Mouse (Mus musculus) embryonic facial prominence, embryonic 11.5 days (tissue): Measurements from ENCODE around the gene Pxdn. TPM values are rescaled to one million over a fixed set of nuclear protein-coding genes. Genes with fewer than 3 reads are reported as not detected.
A peak's percentile ranks its signal among the peaks of the same experiment; 100 is the strongest.

Experiments used
- ATAC-seq: fragments of 200-750 bp; cut with Nextera tagmentation; replicated peaks from 2 replicates; pipeline ENCODE4 v1.8.0; 2017; ENCODE audit warnings: low read depth; ENCODE audit not compliant: insufficient number of reproducible peaks, low FRiP score, low TSS enrichment
- DNase-seq: peaks from one replicate; pipeline ENCODE4 v3.0.0-alpha.2; 2015; ENCODE audit warnings: low spot score
- H3K27ac ChIP-seq: fragments of 300-500 bp; sonication (generic); replicated peaks from 2 replicates; pipeline ENCODE4 v1.5.1; 2014; ENCODE audit warnings: mild to moderate bottlenecking, low read depth, low read length, control low read depth
- H3K27me3 ChIP-seq: fragments of 300-500 bp; sonication (generic); 2 replicates; pipeline ENCODE4 v1.6.1; 2014; ENCODE audit warnings: mild to moderate bottlenecking, low read length, moderate library complexity, mixed read lengths; ENCODE audit not compliant: control insufficient read depth, insufficient read depth
- H3K36me3 ChIP-seq: fragments of 300-500 bp; sonication (generic); replicated peaks from 2 replicates; pipeline ENCODE4 v1.6.1; 2014; ENCODE audit warnings: low read depth, mild to moderate bottlenecking, low read length, moderate library complexity, mixed read lengths; ENCODE audit not compliant: control insufficient read depth, insufficient read depth
- H3K4me1 ChIP-seq: fragments of 300-500 bp; sonication (generic); 2 replicates; pipeline ENCODE4 v1.6.1; 2014; ENCODE audit warnings: low read length, mixed read lengths; ENCODE audit not compliant: control insufficient read depth, insufficient read depth
- H3K4me2 ChIP-seq: fragments of 300-500 bp; sonication (generic); 2 replicates; pipeline ENCODE4 v1.6.1; 2014; ENCODE audit warnings: low read depth, mild to moderate bottlenecking, control low read depth, low read length, moderate library complexity
- H3K4me3 ChIP-seq: fragments of 300-500 bp; sonication (generic); 2 replicates; pipeline ENCODE4 v1.5.1; 2014; ENCODE audit warnings: low read depth, low read length, control low read depth
- H3K9ac ChIP-seq: fragments of 300-500 bp; sonication (generic); replicated peaks from 2 replicates; pipeline ENCODE4 v1.6.1; 2014; ENCODE audit warnings: mild to moderate bottlenecking, control low read depth, low read length
- H3K9me3 ChIP-seq: fragments of 300-500 bp; sonication (generic); replicated peaks from 2 replicates; pipeline ENCODE4 v1.6.1; 2016; ENCODE audit warnings: mild to moderate bottlenecking, low read length, inconsistent platforms, mixed read lengths; ENCODE audit not compliant: control insufficient read depth
- whole genome bisulfite sequencing: fragments of 180-500 bp; shearing (Covaris S2); extraction: QIAGEN DNeasy Blood & Tissue Kit; methylation state at CpG from one replicate; pipeline ENCODE4 v1.1.7; 2014; 5-methylcytosine and 5-hydroxymethylcytosine counted together
- polyA plus RNA-seq: library from polyadenylated mRNA; unstranded; fragments of >200 nt; fragmentation: Nextera tagmentation; extraction: Ambion mirVana; gene quantifications from 2 replicates; pipeline ENCODE4 v1.2.1, GENCODE M21; 2014

Pxdn gene
- polyA plus RNA-seq, 1 experiment from 2014 or later = 110 TPM

DNA sequence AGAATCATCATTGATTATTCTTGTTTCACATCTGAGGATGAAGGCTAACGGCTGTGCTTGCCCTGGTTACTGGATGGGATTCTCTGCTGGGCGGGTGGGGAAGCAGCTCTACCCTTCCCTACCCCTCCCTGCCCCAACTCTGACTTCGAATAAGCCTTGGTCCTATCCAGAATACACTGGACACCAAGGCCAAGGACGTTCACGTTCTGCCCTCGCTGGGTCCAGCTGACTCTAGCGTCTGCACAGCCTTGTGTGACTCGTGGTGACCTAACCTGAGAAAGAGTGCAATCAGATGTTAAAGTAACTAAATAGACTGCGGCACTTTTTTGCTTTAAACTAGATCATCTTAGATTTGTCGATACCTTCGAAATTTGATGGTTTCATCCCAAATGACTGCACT is 15.9 kb upstream of the Pxdn start:
- Histone ChIP-seq H3K27me3 (no peaks in the 10 kb centered on the region), H3K4me1 (no peaks in the 10 kb centered on the region), H3K9ac (no peak overlapping the region), H3K4me2 (no peak overlapping the region), H3K36me3 (no peaks in the 10 kb centered on the region), H3K4me3 (no peak overlapping the region), H3K9me3 (no peaks in the 10 kb centered on the region), H3K27ac (no peak overlapping the region)
- DNase-seq (no peak), ATAC-seq (no peak)
- 81% methylated on average over 11 of the region's 11 CpGs for WGBS

DNA sequence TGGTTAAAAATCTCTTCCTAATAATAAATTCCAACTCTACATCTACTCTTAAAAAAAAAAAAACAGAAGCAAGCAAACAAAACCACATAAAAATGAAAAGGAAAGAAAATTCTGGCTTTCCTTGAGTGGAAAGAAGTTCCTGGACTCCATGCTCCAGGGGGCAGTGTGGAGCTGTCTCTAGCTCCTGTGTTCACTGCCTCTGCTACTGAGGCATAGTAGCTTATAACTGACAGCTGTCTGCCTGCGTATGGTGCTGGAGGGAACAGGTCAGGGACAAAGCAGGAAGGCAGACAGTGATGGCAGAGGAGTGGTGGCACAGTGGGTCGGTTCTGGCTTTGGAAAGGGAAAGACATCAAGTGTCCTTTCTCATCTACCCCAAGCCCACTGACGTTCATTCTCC is 10.5 kb upstream of the Pxdn start:
- no peak for ATAC-seq
- Histone ChIP-seq H3K9me3 (no peaks in the 10 kb centered on the region), H3K9ac (no peak overlapping the region)

DNA sequence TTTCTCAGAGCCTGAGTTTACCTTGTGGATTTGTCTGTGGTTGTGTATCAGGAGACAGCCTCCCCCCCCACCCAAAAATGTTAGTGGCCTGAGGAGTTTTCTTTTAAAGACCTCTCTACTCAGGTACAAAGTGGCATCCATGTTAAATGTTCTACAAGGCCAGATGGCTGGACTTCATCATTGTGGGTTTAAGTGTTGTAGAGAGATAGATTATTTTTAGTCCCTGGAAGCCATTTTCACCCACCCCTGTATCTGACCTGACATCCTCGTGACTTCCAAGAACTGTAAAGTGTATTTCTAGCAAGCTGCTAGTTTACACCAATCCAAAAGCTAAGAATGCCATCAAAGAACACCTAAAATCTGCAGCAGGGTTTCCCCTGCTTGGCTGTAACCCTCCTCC is 6.8 kb upstream of the Pxdn start:
- Histone ChIP-seq H3K27me3 (no peaks in the 10 kb centered on the region), H3K27ac (no peak overlapping the region), H3K9ac (no peak overlapping the region), H3K4me1 (no peaks in the 10 kb centered on the region), H3K4me3 (no peak overlapping the region), H3K36me3 (no peaks in the 10 kb centered on the region), H3K4me2 (no peak overlapping the region), H3K9me3 (no peaks in the 10 kb centered on the region)
- WGBS = 70% methylated on average over 1 of the region's 1 CpGs
- DNase-seq = no peak
- ATAC-seq = no peak

More for the DNA sequence above, 10.5 kb upstream of the Pxdn start:
- H3K4me3 ChIP-seq = no peak overlapping the region
- 46% methylated on average over 3 of the region's 3 CpGs for WGBS
- no peak overlapping the region for H3K27ac ChIP-seq
- H3K4me2 ChIP-seq = no peak overlapping the region
- H3K27me3 ChIP-seq = no peaks in the 10 kb centered on the region
- DNase-seq = peak; percentile 78
- no peaks in the 10 kb centered on the region for H3K4me1 ChIP-seq
- H3K36me3 ChIP-seq = no peaks in the 10 kb centered on the region

DNA sequence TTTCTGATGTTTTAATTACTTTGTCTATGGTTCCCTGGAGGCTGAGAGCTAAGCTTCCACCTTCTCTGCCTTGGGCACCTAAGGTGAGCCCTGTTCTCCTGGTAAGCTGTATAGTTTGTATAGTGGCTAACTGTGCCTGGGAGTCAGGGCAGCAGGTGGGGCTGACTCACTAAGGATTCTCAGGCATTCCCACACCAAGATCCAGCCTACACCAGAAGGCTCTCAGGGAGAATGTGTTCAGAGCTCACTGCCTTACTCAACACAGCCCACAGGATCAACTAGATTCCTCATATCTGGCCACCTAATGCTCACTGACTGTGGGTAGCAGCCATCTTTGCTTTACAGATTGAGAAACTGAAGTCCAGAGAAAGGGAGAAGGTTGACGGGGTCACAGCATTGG is 4.5 kb upstream of the Pxdn start:
- no peak overlapping the region for H3K4me2 ChIP-seq
- DNase-seq = no peak
- H3K27me3 ChIP-seq = no peaks in the 10 kb centered on the region
- no peaks in the 10 kb centered on the region for H3K9me3 ChIP-seq
- H3K36me3 ChIP-seq = no peaks in the 10 kb centered on the region
- H3K9ac ChIP-seq = no peak overlapping the region
- no peaks in the 10 kb centered on the region for H3K4me1 ChIP-seq
- no peak overlapping the region for H3K4me3 ChIP-seq
- no peak overlapping the region for H3K27ac ChIP-seq
- WGBS = 91% methylated on average over 1 of the region's 1 CpGs
- no peak for ATAC-seq

DNA sequence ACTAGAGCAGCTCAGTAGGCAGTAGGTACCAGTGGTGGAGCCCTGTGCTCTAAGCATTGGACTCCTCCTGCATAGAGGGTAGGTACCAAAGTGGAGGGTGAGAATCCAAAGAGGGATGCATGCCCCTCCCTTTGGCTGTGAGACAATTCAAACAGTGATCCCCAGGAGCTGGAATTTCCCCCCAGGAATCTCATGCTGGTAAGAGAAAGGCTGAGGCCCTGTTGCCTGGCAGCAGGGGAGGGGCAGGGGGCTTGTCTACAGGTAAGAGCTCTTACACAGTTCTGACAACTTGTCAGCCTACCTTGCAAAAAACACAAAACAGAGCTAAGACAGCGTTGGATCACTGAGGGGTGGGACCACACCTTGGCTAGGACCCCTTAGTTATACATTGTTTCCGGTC is 3.9 kb upstream of the Pxdn start:
- no peak overlapping the region for H3K4me2 ChIP-seq
- DNase-seq = no peak
- no peak overlapping the region for H3K27ac ChIP-seq
- no peak overlapping the region for H3K9ac ChIP-seq
- H3K36me3 ChIP-seq = no peaks in the 10 kb centered on the region
- no peak for ATAC-seq
- H3K4me3 ChIP-seq = no peak overlapping the region
- no peaks in the 10 kb centered on the region for H3K4me1 ChIP-seq
- H3K27me3 ChIP-seq = no peaks in the 10 kb centered on the region
- H3K9me3 ChIP-seq = no peaks in the 10 kb centered on the region
- WGBS = 62% methylated on average over 2 of the region's 2 CpGs

DNA sequence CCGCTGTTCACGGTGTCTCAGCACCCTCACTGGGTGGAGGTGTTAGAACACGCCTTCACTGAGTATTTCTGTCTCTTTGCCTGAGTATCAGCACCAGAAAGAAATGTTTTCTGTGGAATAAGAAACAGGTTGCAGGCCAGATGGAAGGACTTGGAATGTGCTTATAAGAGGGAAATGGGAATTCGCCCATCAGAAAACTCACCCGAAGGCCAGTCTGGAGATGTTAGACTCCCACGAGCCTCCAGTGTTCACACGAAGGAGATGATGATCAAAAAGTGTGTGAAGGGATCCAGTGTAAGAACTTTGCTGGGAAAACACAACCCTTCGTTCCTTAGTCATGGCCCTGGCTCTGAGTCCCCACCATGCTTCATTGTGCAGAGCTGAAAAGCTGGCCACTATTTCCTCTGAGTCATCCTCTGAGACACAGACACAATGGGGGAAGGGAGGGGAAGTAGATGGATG is 3.3 kb upstream of the Pxdn start:
- H3K4me1 ChIP-seq = no peaks in the 10 kb centered on the region
- ATAC-seq = no peak
- no peaks in the 10 kb centered on the region for H3K27me3 ChIP-seq
- no peak overlapping the region for H3K9ac ChIP-seq
- H3K27ac ChIP-seq = no peak overlapping the region
- no peak overlapping the region for H3K4me3 ChIP-seq
- DNase-seq = no peak
- WGBS = 76% methylated on average over 8 of the region's 8 CpGs
- H3K4me2 ChIP-seq = no peak overlapping the region
- no peaks in the 10 kb centered on the region for H3K9me3 ChIP-seq
- no peaks in the 10 kb centered on the region for H3K36me3 ChIP-seq

DNA sequence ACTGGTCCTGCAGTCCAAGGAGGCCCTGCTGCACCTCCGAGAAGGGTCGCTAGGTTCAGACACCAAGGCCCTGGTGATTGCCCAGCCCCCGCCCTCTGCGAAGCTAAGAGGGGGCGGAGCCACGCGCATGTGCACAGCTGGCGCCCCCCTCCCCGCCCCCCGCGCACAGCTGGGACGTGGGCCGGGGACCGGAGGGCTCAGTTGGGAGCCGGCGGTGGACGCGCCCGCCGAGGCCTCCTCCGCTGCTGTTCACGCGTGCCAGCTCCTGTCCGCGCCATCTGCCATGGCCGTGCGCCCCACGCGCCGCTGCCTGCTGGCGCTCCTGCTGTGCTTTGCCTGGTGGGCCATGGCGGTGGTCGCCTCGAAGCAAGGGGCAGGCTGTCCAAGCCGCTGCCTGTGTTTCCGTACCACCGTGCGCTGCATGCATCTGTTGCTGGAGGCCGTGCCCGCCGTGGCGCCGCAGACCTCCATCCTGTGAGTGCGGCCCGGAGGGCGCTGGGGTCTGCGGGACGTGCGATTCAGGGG is 505 bp downstream of the Pxdn start:
- DNase-seq = peak; percentile 90
- Histone ChIP-seq H3K4me2 (peak overlapping the region; percentile 46), H3K36me3 (no peaks in the 10 kb centered on the region), H3K27me3 (no peaks in the 10 kb centered on the region), H3K4me3 (peak overlapping the region; percentile 85), H3K4me1 (peaks cover 3% of the 10 kb centered on the region; the same call in 1 of the 2 replicates), H3K9me3 (no peaks in the 10 kb centered on the region), H3K9ac (peak overlapping the region; percentile 94), H3K27ac (peak overlapping the region; percentile 81)
- ATAC-seq = peak; percentile 81
- under 1% methylated on average over 44 of the region's 49 CpGs for WGBS

DNA sequence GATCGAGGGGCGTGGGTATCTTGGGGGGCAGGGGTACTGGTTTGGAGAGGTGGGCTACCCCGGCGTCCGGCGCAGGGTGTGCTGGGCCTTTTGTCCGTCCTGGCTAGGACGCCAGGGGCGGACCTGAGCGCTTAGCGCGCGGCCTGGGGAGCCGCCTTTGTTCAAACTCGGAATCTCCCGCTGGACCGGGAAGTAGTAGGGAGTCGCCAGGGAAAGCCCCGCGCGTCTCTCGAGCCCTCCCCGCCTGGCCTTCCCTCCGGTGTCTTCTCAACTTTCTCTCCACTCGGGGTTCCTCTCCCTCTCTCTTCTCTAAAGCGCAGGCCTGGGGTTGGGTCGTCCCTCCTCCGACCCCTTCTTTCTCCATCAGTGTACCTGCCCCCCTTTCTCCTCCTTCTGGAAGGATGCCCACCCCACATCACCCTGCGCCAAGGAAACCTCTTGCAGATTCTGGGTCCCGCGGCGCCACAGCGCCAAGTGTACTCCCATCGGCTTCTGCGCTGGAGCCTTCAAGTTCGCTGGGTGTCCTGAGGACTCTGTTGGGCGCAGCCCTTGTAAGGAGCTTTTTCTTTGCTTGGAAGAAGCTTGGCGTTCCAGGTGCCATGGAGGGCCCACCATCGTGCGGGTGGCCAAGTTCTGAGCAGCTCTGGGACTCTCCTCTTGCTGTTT is 1.1 kb downstream of the Pxdn start:
- DNase-seq (peak; percentile 74), ATAC-seq (peak; percentile 84)
- H3K27ac ChIP-seq = peak overlapping the region; percentile 81
- H3K4me2 ChIP-seq = peak overlapping the region; percentile 46
- H3K36me3 ChIP-seq = no peaks in the 10 kb centered on the region
- peak overlapping the region; percentile 94 for H3K9ac ChIP-seq
- under 1% methylated on average over 40 of the region's 40 CpGs for WGBS
- peak overlapping the region; percentile 85 for H3K4me3 ChIP-seq
- peaks cover 3% of the 10 kb centered on the region; the same call in 1 of the 2 replicates for H3K4me1 ChIP-seq
- no peaks in the 10 kb centered on the region for H3K9me3 ChIP-seq
- H3K27me3 ChIP-seq = no peaks in the 10 kb centered on the region
